Mouse (Mus musculus) neural tube, postnatal 0 days (tissue): ENCODE measurements around the gene Vcl. TPM values are rescaled to one million over a fixed set of nuclear protein-coding genes. Genes with fewer than 3 reads are reported as not detected.

ENCODE experiments used
- polyA plus RNA-seq: library from polyadenylated mRNA; unstranded; fragments of >200 nt; fragmentation: Nextera tagmentation; extraction: Ambion mirVana; gene quantifications from 2 replicates; pipeline ENCODE4 v1.2.1, GENCODE M21; 2015

Gene Vcl
- polyA plus RNA-seq, result 15.8 and 16.6 TPM in 2 replicates

DNA sequence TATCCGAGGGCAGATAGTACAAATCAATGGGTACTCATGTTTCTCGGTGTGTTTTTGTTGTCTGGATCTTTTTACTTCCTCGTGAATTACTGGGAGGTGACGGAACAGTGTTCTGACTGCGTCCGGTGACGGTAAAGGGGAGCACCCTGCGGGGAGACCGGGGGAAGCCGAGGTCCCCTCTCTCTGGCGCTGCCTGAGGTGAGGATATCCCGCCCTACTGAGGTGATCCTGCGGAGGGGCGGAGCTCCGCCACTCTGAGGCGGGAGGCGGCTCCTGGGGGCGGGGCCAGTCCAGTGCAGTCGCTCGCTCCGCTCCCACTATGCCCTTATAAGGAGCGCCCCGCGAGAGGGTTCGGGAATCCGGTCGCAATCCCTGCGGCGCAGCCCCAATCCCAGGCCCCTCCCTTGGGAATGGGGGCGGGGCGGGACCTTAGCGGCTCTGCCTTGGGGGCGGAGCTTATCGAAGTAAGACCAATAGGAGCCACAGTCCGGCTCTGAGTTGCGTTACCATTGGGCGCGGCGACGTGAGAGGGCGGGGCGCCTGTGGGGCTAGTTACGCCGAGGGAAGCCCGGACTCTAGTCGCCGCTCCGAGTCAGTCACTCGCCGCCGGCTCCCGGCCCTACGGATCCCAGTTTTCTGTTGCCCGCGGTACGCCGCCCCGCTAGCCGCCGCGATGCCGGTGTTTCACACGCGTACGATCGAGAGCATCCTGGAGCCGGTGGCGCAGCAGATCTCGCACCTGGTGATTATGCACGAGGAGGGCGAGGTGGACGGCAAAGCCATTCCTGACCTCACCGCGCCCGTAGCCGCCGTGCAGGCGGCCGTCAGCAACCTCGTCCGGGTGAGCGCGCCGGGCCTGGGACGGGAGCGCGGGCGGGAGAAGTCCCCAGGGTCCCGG lies at the start of gene Vcl:
Gene Vcl (plus strand): TSS at position 551 of the 898 bp plus-strand sequence.

DNA sequence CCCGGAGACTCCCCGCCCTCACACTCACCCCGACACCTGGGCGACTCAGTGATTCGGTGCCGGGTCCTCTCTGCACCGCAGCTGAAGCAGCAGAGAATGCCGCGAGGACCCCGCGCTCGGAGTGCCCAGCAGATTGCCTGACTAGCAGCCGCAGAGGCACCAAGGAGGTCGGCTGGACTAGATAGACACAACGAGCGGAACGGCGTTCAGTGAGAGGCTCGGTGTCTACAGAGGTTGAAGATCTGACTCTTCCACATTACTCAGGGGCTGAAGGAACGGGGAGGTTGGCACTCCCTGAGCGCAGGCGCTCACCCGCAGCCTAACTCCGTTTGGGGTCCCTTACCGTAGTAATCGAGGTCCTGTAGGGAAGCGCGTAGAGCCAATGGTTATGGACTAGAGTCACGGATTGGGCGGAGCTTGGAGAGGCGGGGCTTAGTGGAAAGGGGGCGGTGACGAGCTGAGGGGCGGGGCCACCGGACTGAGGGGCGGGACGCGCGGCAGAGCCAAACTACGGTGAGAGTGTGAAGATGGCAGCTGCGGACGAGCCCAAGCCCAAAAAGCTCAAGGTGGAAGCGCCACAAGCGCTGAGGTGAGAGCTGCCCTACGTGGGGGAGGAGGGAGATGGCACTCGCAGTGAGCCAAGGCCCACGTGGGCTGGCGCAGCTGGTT lies 123.0 kb downstream of the Vcl start, which contains the start of the genes Ap3m1 and Adk:
Gene Ap3m1 (minus strand): TSS at position 397 of the 669 bp plus-strand sequence.
Gene Adk (plus strand): TSS at position 463 of the 669 bp plus-strand sequence.

Other genes starting within 250 kb of the Vcl start
- gene Fut11, start 234.4 kb upstream of the Vcl start, polyA plus RNA-seq, result 28.0 and 28.5 TPM in 2 replicates
- 166 and 195 TPM in 2 replicates for gene Chchd1, start 226.4 kb upstream of the Vcl start, polyA plus RNA-seq
- 29.7 and 39.4 TPM in 2 replicates for gene Zswim8, start 221.8 kb upstream of the Vcl start, polyA plus RNA-seq
- gene Ndst2, start 194.8 kb upstream of the Vcl start, polyA plus RNA-seq, result 12.8 and 14.9 TPM in 2 replicates
- gene Camk2g, start 135.3 kb upstream of the Vcl start, polyA plus RNA-seq, result 377 and 399 TPM in 2 replicates
- 0.56 and 0.62 TPM in 2 replicates for gene Plau, start 92.7 kb upstream of the Vcl start, polyA plus RNA-seq
- gene Ap3m1, start 123.1 kb downstream of the Vcl start, polyA plus RNA-seq, result 48.0 and 49.5 TPM in 2 replicates
- 57.0 and 62.6 TPM in 2 replicates for gene Adk, start 123.2 kb downstream of the Vcl start, polyA plus RNA-seq